Comparison of ENCODE assay signal across 25 mouse cellular contexts in genomic region chr10:89707397-89707796, GRCm38 (mm10). TPM values are rescaled to one million over a fixed set of nuclear protein-coding genes. Genes with fewer than 3 reads are reported as not detected.
DNase-seq lines count a peak whose midpoint lies in the region; ATAC-seq and TF ChIP-seq lines count a peak whose summit lies in the region.
"Had no signal": no experiment of that assay in that cellular context is flagged by ENCODE, and none has a peak within 500 bp of the region (broad histone marks: within the 10 kb centered on the region; RNA-seq: fewer than 3 reads in every experiment).

No protein-coding gene starts in this region.

- no peak for TF ChIP-seq EP300 in heart, postnatal 0 days (IDR thresholded peaks at IDR 0.05; ENCODE audit: low read depth)
- no peak for TF ChIP-seq EP300 in CH12.LX (IDR thresholded peaks at IDR 0.05; ENCODE audit: low read length)

- peak; percentile 6; the same call in 1 of the 2 replicates for TF ChIP-seq RAD21 in CH12.LX (IDR thresholded peaks at IDR 0.05; ENCODE audit: low read depth, low read length)

- TF ChIP-seq CTCF in heart, postnatal 0 days (IDR thresholded peaks at IDR 0.05; ENCODE audit: low read depth) = peak; percentile 21; the same call in 1 of the 2 replicates
- peak in 1 of 2 experiments; percentile 36; a peak in 2 of 4 replicates for TF ChIP-seq CTCF in CH12.LX (conservative IDR thresholded peaks at IDR 0.05 in 1 of 2, IDR thresholded peaks at IDR 0.05 in 1 of 2; ENCODE audit: low read depth in 2 of 2, low read length in 2 of 2)

- in situ Hi-C loops in CH12.LX (cut with MboI; ENCODE audit: low pct_ligation_motif_present, low pct_unique_long_range_greater_than_20kb, low sequenced_read_pairs) = no loop called here

- no peaks in the 10 kb centered on the region for H3K79me2 ChIP-seq in CH12.LX (replicated peaks; ENCODE audit: control insufficient read depth, extremely low read depth, insufficient read depth, poor library complexity, severe bottlenecking)

- WGBS in heart, postnatal 0 days = 77% methylated on average over 3 of the region's 3 CpGs
- WGBS in heart, embryonic 11.5 days (ENCODE audit: insufficient replicate concordance) = 88% methylated on average over 3 of the region's 3 CpGs
- WGBS in limb, embryonic 14.5 days = 50% methylated on average over 3 of the region's 3 CpGs
- WGBS in limb, embryonic 10.5 days = 85% methylated on average over 3 of the region's 3 CpGs

- no peaks in the 10 kb centered on the region; the same call in 1 of the 2 replicates for H3K9me3 ChIP-seq in heart, postnatal 0 days (replicated peaks; ENCODE audit: control insufficient read depth, low read length)
- no peaks in the 10 kb centered on the region for H3K9me3 ChIP-seq in heart, embryonic 11.5 days (replicated peaks; ENCODE audit: control insufficient read depth, low read length)
- H3K9me3 ChIP-seq in limb, embryonic 14.5 days (ENCODE audit: control insufficient read depth, low read length) = no peaks in the 10 kb centered on the region
- H3K9me3 ChIP-seq in limb, embryonic 10.5 days (replicated peaks) = no peaks in the 10 kb centered on the region
- no peaks in the 10 kb centered on the region for H3K9me3 ChIP-seq in CH12.LX (replicated peaks; ENCODE audit: low read length)
- H3K9me3 ChIP-seq: embryonic facial prominence, embryonic 13.5 days; forebrain, embryonic 12.5 days; limb, embryonic 13.5 days; neural tube, embryonic 12.5 days had no signal

- H3K36me3 ChIP-seq in heart, postnatal 0 days (replicated peaks; ENCODE audit: control insufficient read depth, insufficient read depth, low read length) = peaks cover 9% of the 10 kb centered on the region
- no peaks in the 10 kb centered on the region for H3K36me3 ChIP-seq in heart, embryonic 11.5 days (ENCODE audit: control insufficient read depth, insufficient read depth, low read length)
- H3K36me3 ChIP-seq in limb, embryonic 14.5 days (ENCODE audit: control insufficient read depth, insufficient read depth, low read length) = peaks cover 6% of the 10 kb centered on the region; the same call in 1 of the 2 replicates
- peaks cover 13% of the 10 kb centered on the region for H3K36me3 ChIP-seq in limb, embryonic 10.5 days
- H3K36me3 ChIP-seq in CH12.LX (replicated peaks in 1 of 2; ENCODE audit: control insufficient read depth in 1 of 2, insufficient read depth in 1 of 2, low read length in 1 of 2) = peaks cover 6 to 11% of the 10 kb centered on the region in 2 experiments

- DNase-seq in heart, postnatal 0 days (ENCODE audit: low spot score) = no peak
- peak; percentile 34 for DNase-seq in limb, embryonic 14.5 days (ENCODE audit: low spot score)
- no peak for DNase-seq in limb, embryonic 10.5 days (ENCODE audit: low spot score)
- no peak for DNase-seq in CH12.LX (ENCODE audit: extremely low read depth)
- DNase-seq in c-Kit-positive CD71-positive TER-119-positive erythroid progenitor cells, embryonic 14.5 days (ENCODE audit: low spot score) = no peak
- DNase-seq: adrenal gland, adult 8-10 months; cerebellum, adult 8-10 months; cerebellum, postnatal 36 days; embryo, embryonic 11 days; kidney, adult 11 months; kidney, postnatal 10 days; retina, postnatal 1 day; thymus, postnatal 25 days had no signal

- ATAC-seq in heart, postnatal 0 days (ENCODE audit: insufficient read depth, low read depth) = no peak
- ATAC-seq in heart, embryonic 11.5 days (replicated peaks; ENCODE audit: insufficient number of reproducible peaks, low FRiP score, low TSS enrichment) = no peak
- ATAC-seq in limb, embryonic 14.5 days (ENCODE audit: low FRiP score, low read depth) = no peak
- peak; percentile 52; the same call in 1 of the 2 replicates for ATAC-seq in megakaryocyte progenitor cell, adult 5-6 weeks (replicated peaks; ENCODE audit: poor library complexity)
- ATAC-seq: activated CD4-positive, CD25-positive, alpha-beta regulatory T cell, adult 4 months; CD4-positive, CD25-positive, alpha-beta regulatory T cell, adult 4 months; hindbrain, embryonic 16.5 days had no signal

- no peak overlapping the region for H3K4me3 ChIP-seq in heart, postnatal 0 days (ENCODE audit: low read depth, low read length)
- no peak overlapping the region for H3K4me3 ChIP-seq in heart, embryonic 11.5 days (ENCODE audit: low read depth, low read length)
- no peak overlapping the region for H3K4me3 ChIP-seq in limb, embryonic 14.5 days (replicated peaks; ENCODE audit: low read length)
- H3K4me3 ChIP-seq in limb, embryonic 10.5 days = no peak overlapping the region
- no peak overlapping the region for H3K4me3 ChIP-seq in CH12.LX (replicated peaks in 1 of 3; ENCODE audit: low read depth in 2 of 3, low read length in 2 of 3, poor library complexity in 1 of 3)
- H3K4me3 ChIP-seq: embryonic facial prominence, embryonic 13.5 days; erythroblast, embryonic 14.5 days; forebrain, embryonic 12.5 days; limb, embryonic 13.5 days; neural tube, embryonic 12.5 days had no signal

- no peak for TF ChIP-seq POLR2A in limb, embryonic 14.5 days (IDR thresholded peaks at IDR 0.05; ENCODE audit: borderline replicate concordance, extremely low read depth, insufficient read depth, insufficient read length)
- TF ChIP-seq POLR2A in CH12.LX (IDR thresholded peaks at IDR 0.05; ENCODE audit: low read depth, low read length) = no peak

- no peaks in the 10 kb centered on the region for H3K27me3 ChIP-seq in heart, postnatal 0 days (ENCODE audit: control insufficient read depth, insufficient read depth, low read length)
- H3K27me3 ChIP-seq in heart, embryonic 11.5 days (ENCODE audit: control insufficient read depth, insufficient read depth, low read length) = no peaks in the 10 kb centered on the region
- no peaks in the 10 kb centered on the region for H3K27me3 ChIP-seq in limb, embryonic 14.5 days (ENCODE audit: control insufficient read depth, insufficient read depth, low read length)
- H3K27me3 ChIP-seq in limb, embryonic 10.5 days (ENCODE audit: low read depth, poor library complexity, severe bottlenecking) = no peaks in the 10 kb centered on the region
- no peaks in the 10 kb centered on the region for H3K27me3 ChIP-seq in CH12.LX (replicated peaks)
- H3K27me3 ChIP-seq: embryonic facial prominence, embryonic 13.5 days; forebrain, embryonic 12.5 days; limb, embryonic 13.5 days; neural tube, embryonic 12.5 days had no signal

- no peak overlapping the region for H3K27ac ChIP-seq in heart, postnatal 0 days (ENCODE audit: low read depth)
- H3K27ac ChIP-seq in heart, embryonic 11.5 days (ENCODE audit: low read depth, low read length) = no peak overlapping the region
- no peak overlapping the region for H3K27ac ChIP-seq in limb, embryonic 14.5 days (replicated peaks; ENCODE audit: low read depth, low read length)
- H3K27ac ChIP-seq in limb, embryonic 10.5 days = no peak overlapping the region
- H3K27ac ChIP-seq in CH12.LX (ENCODE audit: insufficient read depth, low read depth) = no peak overlapping the region
- H3K27ac ChIP-seq: embryonic facial prominence, embryonic 13.5 days; forebrain, embryonic 12.5 days; limb, embryonic 13.5 days; liver, embryonic 14.5 days; neural tube, embryonic 12.5 days had no signal

- dilution Hi-C loops in CH12.LX (cut with MboI; ENCODE audit: extremely low pct_ligation_motif_present, extremely low pct_unique_long_range_greater_than_20kb, low sequenced_read_pairs) = no loop called here

- H3K4me1 ChIP-seq in heart, postnatal 0 days (ENCODE audit: control insufficient read depth, insufficient read depth) = no peaks in the 10 kb centered on the region
- no peaks in the 10 kb centered on the region for H3K4me1 ChIP-seq in heart, embryonic 11.5 days (ENCODE audit: control insufficient read depth, insufficient read depth, low read length)
- 0 out of 2 replicates have a peak, but pooled peaks cover 3% of the 10 kb centered on the region for H3K4me1 ChIP-seq in limb, embryonic 14.5 days (ENCODE audit: control insufficient read depth, insufficient read depth, low read length)
- H3K4me1 ChIP-seq in limb, embryonic 10.5 days = peaks cover 8% of the 10 kb centered on the region; the same call in 1 of the 2 replicates
- no peaks in the 10 kb centered on the region for H3K4me1 ChIP-seq in CH12.LX (ENCODE audit: control insufficient read depth in 1 of 2, insufficient read depth in 2 of 2)
- H3K4me1 ChIP-seq: embryonic facial prominence, embryonic 13.5 days; forebrain, embryonic 12.5 days had no signal

- H3K9ac ChIP-seq in heart, postnatal 0 days (replicated peaks; ENCODE audit: low read depth, low read length) = no peak overlapping the region
- H3K9ac ChIP-seq in heart, embryonic 11.5 days (ENCODE audit: low read depth, low read length) = no peak overlapping the region
- H3K9ac ChIP-seq in limb, embryonic 14.5 days (ENCODE audit: low read depth, low read length, severe bottlenecking) = no peak overlapping the region
- H3K9ac ChIP-seq in CH12.LX (ENCODE audit: insufficient read depth, low read depth) = no peak overlapping the region
- H3K9ac ChIP-seq: embryonic facial prominence, embryonic 13.5 days; forebrain, embryonic 12.5 days; limb, embryonic 13.5 days; liver, embryonic 14.5 days; neural tube, embryonic 12.5 days had no signal

- no peak overlapping the region for H3K4me2 ChIP-seq in heart, postnatal 0 days (ENCODE audit: low read depth, low read length)
- H3K4me2 ChIP-seq in heart, embryonic 11.5 days = no peak overlapping the region
- no peak overlapping the region for H3K4me2 ChIP-seq in limb, embryonic 14.5 days (replicated peaks; ENCODE audit: low read depth, low read length, severe bottlenecking)
- no peak overlapping the region for H3K4me2 ChIP-seq in CH12.LX (ENCODE audit: insufficient read depth, low read depth, poor library complexity, severe bottlenecking)
- H3K4me2 ChIP-seq: embryonic facial prominence, embryonic 13.5 days; forebrain, embryonic 12.5 days; limb, embryonic 13.5 days; midbrain, embryonic 11.5 days; neural tube, embryonic 12.5 days had no signal

RNA-seq across cellular contexts. Expression of gene Scyl2, which starts 21.3 kb away (rescaled TPM):
- 31.1 and 43.0 TPM in 2 replicates for total RNA-seq in heart, postnatal 0 days (2014; rRNA removed; ENCODE audit: low replicate concordance)
- polyA plus RNA-seq in heart, postnatal 0 days (2015; fragmentation: Nextera tagmentation; extraction: Ambion mirVana) = 3.1 and 3.7 TPM in 2 replicates
- polyA plus RNA-seq in heart, embryonic 11.5 days (2014; fragmentation: Nextera tagmentation; extraction: Ambion mirVana) = 9.1 and 10.2 TPM in 2 replicates
- 26.6 and 26.8 TPM in 2 replicates for polyA plus RNA-seq in limb, embryonic 14.5 days (2012; rRNA removed)
- 12.4 and 13.5 TPM in 2 replicates for polyA plus RNA-seq in limb, embryonic 14.5 days (2014; fragmentation: Nextera tagmentation; extraction: Ambion mirVana)
- polyA plus RNA-seq in limb, embryonic 10.5 days (2016; fragmentation: Nextera tagmentation; extraction: Ambion mirVana) = 6.6 and 9.0 TPM in 2 replicates
- 14.1 and 15.1 TPM in 2 replicates for total RNA-seq in CH12.LX (2012; rRNA removed)
- total RNA-seq in CH12.LX (2014; rRNA removed) = 17.4 and 19.5 TPM in 2 replicates
- 15.5 and 17.2 TPM in 2 replicates for polyA plus RNA-seq in CH12.LX (2012; ENCODE audit: insufficient read length, low read depth)
- 21.6 and 28.6 TPM in 2 replicates for total RNA-seq in megakaryocyte progenitor cell, adult 5-6 weeks (2015)
- 24.7 and 28.8 TPM in 2 replicates for total RNA-seq in megakaryocyte progenitor cell, adult 5-6 weeks (2017)

RNA-seq across cellular contexts. Expression of gene Actr6, which starts 24.7 kb away (rescaled TPM):
- 3.4 and 4.5 TPM in 2 replicates for total RNA-seq in heart, postnatal 0 days (2014; rRNA removed; ENCODE audit: low replicate concordance)
- 21.9 and 24.2 TPM in 2 replicates for polyA plus RNA-seq in heart, postnatal 0 days (2015; fragmentation: Nextera tagmentation; extraction: Ambion mirVana)
- 28.2 and 29.6 TPM in 2 replicates for polyA plus RNA-seq in heart, embryonic 11.5 days (2014; fragmentation: Nextera tagmentation; extraction: Ambion mirVana)
- polyA plus RNA-seq in limb, embryonic 14.5 days (2012; rRNA removed) = 14.1 and 16.0 TPM in 2 replicates
- polyA plus RNA-seq in limb, embryonic 14.5 days (2014; fragmentation: Nextera tagmentation; extraction: Ambion mirVana) = 32.1 and 34.3 TPM in 2 replicates
- 33.9 and 34.2 TPM in 2 replicates for polyA plus RNA-seq in limb, embryonic 10.5 days (2016; fragmentation: Nextera tagmentation; extraction: Ambion mirVana)
- total RNA-seq in CH12.LX (2012; rRNA removed) (11.7 and 14.6 TPM in 2 replicates), CH12.LX (2014; rRNA removed) (48.4 and 50.5 TPM in 2 replicates)
- 18.0 and 21.4 TPM in 2 replicates for polyA plus RNA-seq in CH12.LX (2012; ENCODE audit: insufficient read length, low read depth)
- 28.4 and 38.2 TPM in 2 replicates for total RNA-seq in megakaryocyte progenitor cell, adult 5-6 weeks (2015)
- 28.9 TPM in 2 replicates for total RNA-seq in megakaryocyte progenitor cell, adult 5-6 weeks (2017)

RNA-seq across cellular contexts. Expression of gene Uhrf1bp1l, which starts 37.4 kb away (rescaled TPM):
- 21.6 and 24.9 TPM in 2 replicates for total RNA-seq in heart, postnatal 0 days (2014; rRNA removed; ENCODE audit: low replicate concordance)
- polyA plus RNA-seq in heart, postnatal 0 days (2015; fragmentation: Nextera tagmentation; extraction: Ambion mirVana) = 11.2 and 13.7 TPM in 2 replicates
- 21.3 and 22.9 TPM in 2 replicates for polyA plus RNA-seq in heart, embryonic 11.5 days (2014; fragmentation: Nextera tagmentation; extraction: Ambion mirVana)
- polyA plus RNA-seq in limb, embryonic 14.5 days (2012; rRNA removed) = 21.1 and 28.8 TPM in 2 replicates
- 24.0 and 26.9 TPM in 2 replicates for polyA plus RNA-seq in limb, embryonic 14.5 days (2014; fragmentation: Nextera tagmentation; extraction: Ambion mirVana)
- 26.0 and 30.1 TPM in 2 replicates for polyA plus RNA-seq in limb, embryonic 10.5 days (2016; fragmentation: Nextera tagmentation; extraction: Ambion mirVana)
- total RNA-seq in CH12.LX (2012; rRNA removed) (31.5 and 40.1 TPM in 2 replicates), CH12.LX (2014; rRNA removed) (18.8 and 19.6 TPM in 2 replicates)
- 26.5 and 27.9 TPM in 2 replicates for polyA plus RNA-seq in CH12.LX (2012; ENCODE audit: insufficient read length, low read depth)
- 62.9 and 71.0 TPM in 2 replicates for total RNA-seq in megakaryocyte progenitor cell, adult 5-6 weeks (2015)
- 31.8 and 41.7 TPM in 2 replicates for total RNA-seq in megakaryocyte progenitor cell, adult 5-6 weeks (2017)
